Mouse (Mus musculus) limb, embryonic 12.5 days (tissue): ENCODE measurements around the gene Nr1h5. TPM values are rescaled to one million over a fixed set of nuclear protein-coding genes. Genes with fewer than 3 reads are reported as not detected.

Source experiments
- ATAC-seq: fragments of 200-750 bp; cut with Nextera tagmentation; 2 replicates; pipeline ENCODE4 v1.8.0; 2017; ENCODE audit warnings: low read depth, moderate TSS enrichment; ENCODE audit not compliant: insufficient number of reproducible peaks, insufficient read depth, low FRiP score, low TSS enrichment
- H3K27ac ChIP-seq: fragments of 300-500 bp; sonication (generic); 2 replicates; pipeline ENCODE4 v1.5.1; 2016; ENCODE audit warnings: mild to moderate bottlenecking, moderate library complexity
- H3K27me3 ChIP-seq: fragments of 300-500 bp; sonication (generic); 2 replicates; pipeline ENCODE4 v1.6.1; 2016; ENCODE audit warnings: mild to moderate bottlenecking, moderate library complexity
- H3K36me3 ChIP-seq: fragments of 300-500 bp; sonication (generic); 2 replicates; pipeline ENCODE4 v1.6.1; 2016; ENCODE audit warnings: mild to moderate bottlenecking, moderate library complexity
- H3K4me1 ChIP-seq: fragments of 300-500 bp; sonication (generic); replicated peaks from 2 replicates; pipeline ENCODE4 v1.6.1; 2016
- H3K4me2 ChIP-seq: fragments of 300-500 bp; sonication (generic); 2 replicates; pipeline ENCODE4 v1.6.1; 2016; ENCODE audit warnings: mild to moderate bottlenecking, moderate library complexity
- H3K4me3 ChIP-seq: fragments of 300-500 bp; sonication (generic); replicated peaks from 2 replicates; pipeline ENCODE4 v1.5.1; 2016; ENCODE audit warnings: mild to moderate bottlenecking
- H3K9ac ChIP-seq: fragments of 300-500 bp; sonication (generic); replicated peaks from 2 replicates; pipeline ENCODE4 v1.6.1; 2016; ENCODE audit warnings: mild to moderate bottlenecking, moderate library complexity
- H3K9me3 ChIP-seq: fragments of 300-500 bp; sonication (generic); 2 replicates; pipeline ENCODE4 v1.6.1; 2016; ENCODE audit warnings: mild to moderate bottlenecking, moderate library complexity
- WGBS: fragments of 180-500 bp; shearing (Covaris S2); methylation state at CpG from one replicate; pipeline ENCODE4 v1.1.7; 2016; 5-methylcytosine and 5-hydroxymethylcytosine counted together
- polyA plus RNA-seq: library from polyadenylated mRNA; unstranded; fragments of >200 nt; fragmentation: Nextera tagmentation; extraction: Ambion mirVana; gene quantifications from 2 replicates; pipeline ENCODE4 v1.2.1, GENCODE M21; 2016

Gene Nr1h5
- 0.06 and 0.10 TPM in 2 replicates for polyA plus RNA-seq

DNA sequence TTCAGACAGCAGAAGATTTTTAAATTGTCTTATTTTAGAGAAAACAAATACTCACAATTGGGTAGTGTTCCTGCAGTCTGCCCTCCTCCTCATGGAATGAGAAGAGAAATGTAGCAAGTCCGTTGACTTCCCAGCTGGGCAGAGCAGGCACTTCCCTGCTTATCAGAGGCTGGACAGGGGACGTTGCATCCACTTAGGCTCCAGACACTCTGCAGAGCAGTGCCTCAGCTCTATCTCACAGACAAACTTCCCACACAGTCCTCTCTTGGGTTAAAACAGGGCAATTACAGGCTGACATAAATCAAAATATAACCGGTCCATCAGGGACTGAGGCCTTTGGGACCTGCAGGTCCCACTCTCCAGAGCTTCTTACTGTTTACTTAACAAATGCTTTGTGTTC lies at the start of gene Nr1h5:
Nr1h5 (minus strand) TSS at position 101 of the 400 bp plus-strand sequence.
- H3K27me3 ChIP-seq, result no peaks in the 10 kb centered on the region
- no peak for ATAC-seq
- 17% methylated on average over 3 of the region's 3 CpGs for WGBS
- no peak within 1 kb of the TSS for H3K4me2 ChIP-seq
- H3K36me3 ChIP-seq, result no peaks in the 10 kb centered on the region
- H3K27ac ChIP-seq, result no peak within 1 kb of the TSS
- no peaks in the 10 kb centered on the region for H3K4me1 ChIP-seq
- no peaks in the 10 kb centered on the region for H3K9me3 ChIP-seq
- no peak within 1 kb of the TSS for H3K4me3 ChIP-seq
- H3K9ac ChIP-seq, result no peak within 1 kb of the TSS

DNA sequence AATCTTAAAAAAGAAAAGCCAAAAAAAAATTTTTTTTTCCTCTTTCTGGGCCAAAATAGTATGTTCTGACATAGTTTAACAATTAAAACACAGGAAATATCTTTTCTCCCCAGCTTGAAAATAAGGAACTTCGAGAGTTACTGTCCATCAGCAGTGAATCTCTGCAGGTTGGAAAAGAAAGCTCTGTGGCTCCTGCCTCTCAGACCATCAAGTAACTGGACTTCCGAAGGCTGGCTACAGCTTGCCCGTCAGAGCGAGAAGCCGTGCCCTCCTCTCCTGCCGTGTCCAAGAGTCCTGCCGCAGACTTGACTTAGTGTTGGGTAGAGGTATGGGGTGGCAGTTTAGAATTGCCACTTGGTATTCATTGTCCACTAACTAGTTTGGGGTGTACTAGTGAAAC lies 37.7 kb upstream of the Nr1h5 start:
- H3K36me3 ChIP-seq, result peaks cover 67% of the 10 kb centered on the region
- H3K27me3 ChIP-seq, result no peaks in the 10 kb centered on the region
- H3K4me2 ChIP-seq, result no peak overlapping the region
- ATAC-seq, result no peak
- H3K4me3 ChIP-seq, result no peak overlapping the region
- no peak overlapping the region for H3K27ac ChIP-seq
- H3K4me1 ChIP-seq, result peaks cover 9% of the 10 kb centered on the region
- H3K9me3 ChIP-seq, result 0 out of 2 replicates have a peak, but pooled peaks cover 4% of the 10 kb centered on the region
- H3K9ac ChIP-seq, result no peak overlapping the region
- 97% methylated on average over 7 of the region's 7 CpGs for WGBS

DNA sequence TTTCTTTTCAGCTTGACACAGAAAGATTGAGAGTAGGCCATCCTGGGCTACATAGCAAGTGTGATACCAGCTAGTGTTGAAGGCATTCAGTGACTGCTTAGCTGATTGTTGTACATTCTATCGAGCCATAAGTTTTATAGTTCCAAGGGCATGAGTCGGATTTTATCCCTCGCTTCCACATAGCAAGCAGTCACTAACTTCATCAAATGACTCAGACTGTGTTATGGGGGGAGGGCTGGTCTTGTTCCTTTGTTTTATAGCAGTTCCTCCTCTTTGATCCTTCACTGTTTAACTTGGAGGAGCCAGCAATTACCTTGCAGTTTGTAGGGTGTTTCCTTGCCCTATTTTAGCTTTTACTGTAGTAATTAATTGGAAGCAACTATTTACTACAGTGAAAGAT lies 33.7 kb upstream of the Nr1h5 start:
- Histone ChIP-seq H3K4me3 (no peak overlapping the region), H3K4me1 (peaks cover 14% of the 10 kb centered on the region), H3K9ac (no peak overlapping the region), H3K27me3 (no peaks in the 10 kb centered on the region; the same call in 1 of the 2 replicates), H3K4me2 (no peak overlapping the region), H3K9me3 (0 out of 2 replicates have a peak, but pooled peaks cover 4% of the 10 kb centered on the region), H3K27ac (no peak overlapping the region), H3K36me3 (peaks cover 44% of the 10 kb centered on the region)
- no peak for ATAC-seq
- WGBS, result 62% methylated on average over 3 of the region's 3 CpGs

DNA sequence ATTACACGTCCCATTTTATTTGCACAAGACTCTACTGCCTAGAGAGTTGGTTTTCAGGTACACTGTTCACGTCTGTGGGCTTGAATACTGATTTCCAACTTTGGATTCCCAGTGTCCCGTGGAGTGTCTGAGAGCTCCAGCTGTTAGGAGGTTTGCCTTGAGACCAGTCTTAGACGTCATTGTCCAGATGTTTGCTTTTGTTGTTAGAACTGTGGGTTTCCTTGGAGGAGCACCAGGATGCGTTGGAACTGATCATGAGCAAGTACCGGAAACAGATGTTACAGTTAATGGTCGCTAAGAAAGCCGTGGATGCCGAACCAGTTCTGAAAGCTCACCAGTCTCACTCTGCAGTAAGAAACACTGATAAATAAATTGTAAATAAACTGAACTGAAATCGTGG lies 33.1 kb upstream of the Nr1h5 start:
- WGBS, result 67% methylated on average over 10 of the region's 10 CpGs
- no peak for ATAC-seq
- Histone ChIP-seq H3K9me3 (0 out of 2 replicates have a peak, but pooled peaks cover 4% of the 10 kb centered on the region), H3K4me1 (peaks cover 14% of the 10 kb centered on the region), H3K9ac (no peak overlapping the region), H3K36me3 (peaks cover 38% of the 10 kb centered on the region), H3K4me3 (no peak overlapping the region), H3K4me2 (no peak overlapping the region), H3K27me3 (no peaks in the 10 kb centered on the region; the same call in 1 of the 2 replicates), H3K27ac (no peak overlapping the region)

GRCm38 (mm10) chr3:102995605-102996321 lies 31.8 kb upstream of the Nr1h5 start, which contains the start of gene Sike1:
TSS of gene Sike1 (plus strand) at chr3:102995708.
- Histone ChIP-seq H3K4me2 (peak within 1 kb of the TSS; percentile 68), H3K36me3 (peaks cover 28% of the 10 kb centered on the region), H3K9me3 (0 out of 2 replicates have a peak, but pooled peaks cover 4% of the 10 kb centered on the region), H3K4me1 (peaks cover 14% of the 10 kb centered on the region), H3K4me3 (peak within 1 kb of the TSS; percentile 76), H3K9ac (peak within 1 kb of the TSS; percentile 87), H3K27ac (peak within 1 kb of the TSS; percentile 90), H3K27me3 (no peaks in the 10 kb centered on the region; the same call in 1 of the 2 replicates)
- peak; percentile 96 for ATAC-seq
- WGBS, result under 1% methylated on average over 60 of the region's 60 CpGs

- H3K27me3 ChIP-seq, result no peaks in the 10 kb centered on the region; the same call in 1 of the 2 replicates
- peaks cover 14% of the 10 kb centered on the region for H3K4me1 ChIP-seq
- ATAC-seq, result peak; percentile 20; the same call in 1 of the 2 replicates
- 0 out of 2 replicates have a peak, but pooled peaks cover under 1% of the 10 kb centered on the region for H3K9me3 ChIP-seq
- peak overlapping the region; percentile 90; the same call in 1 of the 2 replicates for H3K27ac ChIP-seq
- peaks cover 22% of the 10 kb centered on the region for H3K36me3 ChIP-seq
- H3K9ac ChIP-seq, result no peak overlapping the region
- H3K4me2 ChIP-seq, result peak overlapping the region; percentile 68
- H3K4me3 ChIP-seq, result peak overlapping the region; percentile 76
- WGBS, result 53% methylated on average over 7 of the region's 7 CpGs
Observed at GRCm38 (mm10) chr3:102995233-102995604, 31.3 kb upstream of the Nr1h5 start.

DNA sequence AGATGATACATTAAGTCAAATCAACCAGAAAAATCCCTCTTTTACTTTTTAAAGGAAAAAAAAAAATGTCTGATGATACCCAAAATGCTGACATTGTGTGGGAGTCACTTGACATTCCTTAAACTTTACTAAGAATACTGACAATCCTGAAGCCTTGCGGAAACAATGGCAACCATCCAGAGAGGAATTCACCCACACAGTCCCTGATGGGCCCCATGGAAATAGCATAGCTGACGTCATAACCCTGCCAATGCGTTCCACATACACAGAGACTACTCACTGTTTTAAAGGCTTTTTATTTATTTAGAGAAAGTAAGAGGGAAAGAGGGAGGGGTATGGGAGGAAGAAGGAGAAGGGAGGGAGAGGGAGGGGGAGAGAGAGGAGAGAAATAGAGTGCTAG lies 29.0 kb upstream of the Nr1h5 start:
- no peak overlapping the region for H3K9ac ChIP-seq
- 65% methylated on average over 3 of the region's 3 CpGs for WGBS
- ATAC-seq, result no peak
- H3K27ac ChIP-seq, result no peak overlapping the region
- H3K4me3 ChIP-seq, result no peak overlapping the region
- no peak overlapping the region for H3K4me2 ChIP-seq
- H3K9me3 ChIP-seq, result no peaks in the 10 kb centered on the region
- H3K27me3 ChIP-seq, result no peaks in the 10 kb centered on the region; the same call in 1 of the 2 replicates
- no peaks in the 10 kb centered on the region for H3K36me3 ChIP-seq
- peaks cover 14% of the 10 kb centered on the region for H3K4me1 ChIP-seq

DNA sequence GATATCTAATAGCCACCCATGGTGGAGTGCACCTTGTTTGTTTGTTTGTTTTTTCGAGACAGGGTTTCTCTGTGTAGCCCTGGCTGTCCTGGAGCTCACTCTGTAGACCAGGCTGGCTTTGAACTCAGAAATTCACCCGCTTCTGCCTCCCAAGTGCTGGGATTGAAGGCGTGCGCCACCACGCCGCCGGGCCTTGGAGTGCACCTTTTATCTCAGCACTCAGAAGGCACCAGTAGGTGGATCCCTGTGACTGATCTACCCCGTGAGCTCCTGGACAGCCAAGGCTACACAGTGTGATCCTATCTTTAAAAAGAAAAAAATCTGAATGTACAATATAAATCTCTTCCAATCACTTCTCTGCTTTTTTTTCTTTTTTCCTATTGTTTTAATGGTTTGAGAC lies 27.1 kb upstream of the Nr1h5 start:
- H3K36me3 ChIP-seq, result no peaks in the 10 kb centered on the region
- 71% methylated on average over 8 of the region's 8 CpGs for WGBS
- no peak overlapping the region for H3K4me2 ChIP-seq
- ATAC-seq, result no peak
- H3K9ac ChIP-seq, result no peak overlapping the region
- no peaks in the 10 kb centered on the region for H3K9me3 ChIP-seq
- H3K27me3 ChIP-seq, result no peaks in the 10 kb centered on the region; the same call in 1 of the 2 replicates
- no peaks in the 10 kb centered on the region for H3K4me1 ChIP-seq
- no peak overlapping the region for H3K4me3 ChIP-seq
- H3K27ac ChIP-seq, result no peak overlapping the region

DNA sequence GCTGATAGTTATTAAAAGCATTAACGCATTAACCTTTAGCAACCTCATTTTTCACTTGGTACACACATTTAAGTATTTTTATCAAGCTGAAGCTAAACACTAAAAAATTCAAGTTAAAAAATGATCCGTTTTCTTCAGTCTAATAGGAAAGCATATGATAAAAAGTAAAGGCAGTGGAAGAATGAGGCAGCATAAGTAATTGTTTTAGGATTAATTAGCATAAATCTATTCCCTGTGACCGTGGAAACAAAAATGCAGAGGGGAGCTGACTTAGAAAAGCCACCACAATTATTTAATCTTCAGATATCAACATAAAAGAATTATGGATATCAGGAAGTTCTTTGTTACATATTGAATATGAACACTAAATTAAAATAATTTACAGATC lies 16.4 kb upstream of the Nr1h5 start:
- H3K4me3 ChIP-seq, result no peak overlapping the region
- no peak for ATAC-seq
- no peak overlapping the region for H3K9ac ChIP-seq
- no peaks in the 10 kb centered on the region for H3K36me3 ChIP-seq
- H3K27me3 ChIP-seq, result no peaks in the 10 kb centered on the region
- 67% methylated on average over 3 of the region's 3 CpGs for WGBS
- H3K27ac ChIP-seq, result no peak overlapping the region
- H3K4me1 ChIP-seq, result no peaks in the 10 kb centered on the region
- no peak overlapping the region for H3K4me2 ChIP-seq
- no peaks in the 10 kb centered on the region for H3K9me3 ChIP-seq

DNA sequence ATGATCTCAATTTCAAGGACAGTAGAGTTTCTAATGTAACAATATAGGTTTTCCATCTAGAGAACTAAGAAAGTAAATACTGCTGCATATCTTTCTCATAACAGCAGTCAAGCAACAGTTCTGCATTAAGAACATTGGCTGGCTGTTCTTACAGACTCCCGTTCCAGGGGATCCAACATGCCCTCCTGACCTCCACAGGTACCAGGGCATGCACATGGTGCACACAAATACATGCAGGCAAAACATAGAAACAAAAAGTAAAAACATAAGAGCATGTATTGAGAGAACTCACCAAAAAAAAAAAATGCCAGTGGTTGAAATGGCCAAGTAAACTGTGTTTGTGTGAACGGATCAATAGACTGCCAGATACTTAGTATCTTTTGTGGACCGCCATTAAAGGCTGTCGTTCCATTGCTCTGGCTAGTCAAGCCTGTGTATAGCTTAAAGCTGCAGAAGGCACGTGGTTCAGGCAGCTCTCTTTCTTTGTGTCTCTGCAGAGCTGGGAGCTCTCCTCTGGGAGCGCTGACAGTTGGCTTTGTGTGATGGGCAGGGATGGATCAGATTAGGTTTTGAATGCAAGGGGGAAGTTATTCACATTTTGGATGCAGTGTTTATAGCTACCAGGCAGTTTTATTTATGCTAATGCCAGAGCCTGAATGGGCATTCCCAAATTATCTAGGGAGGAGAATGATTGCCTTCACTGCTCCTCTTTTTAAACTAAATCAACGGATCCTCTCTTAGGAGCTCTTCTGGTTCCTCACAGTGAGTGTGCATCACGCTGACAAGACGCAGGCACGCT lies 15.8 kb upstream of the Nr1h5 start:
- Histone ChIP-seq H3K4me3 (no peak overlapping the region), H3K36me3 (no peaks in the 10 kb centered on the region), H3K9me3 (no peaks in the 10 kb centered on the region), H3K27ac (no peak overlapping the region), H3K4me2 (no peak overlapping the region), H3K9ac (no peak overlapping the region), H3K4me1 (no peaks in the 10 kb centered on the region), H3K27me3 (no peaks in the 10 kb centered on the region)
- 57% methylated on average over 10 of the region's 10 CpGs for WGBS
- ATAC-seq, result no peak

- 84% methylated on average over 4 of the region's 4 CpGs for WGBS
- Histone ChIP-seq H3K27ac (no peak overlapping the region), H3K36me3 (no peaks in the 10 kb centered on the region), H3K9ac (no peak overlapping the region), H3K27me3 (no peaks in the 10 kb centered on the region), H3K9me3 (no peaks in the 10 kb centered on the region), H3K4me2 (no peak overlapping the region), H3K4me1 (no peaks in the 10 kb centered on the region), H3K4me3 (no peak overlapping the region)
- ATAC-seq, result no peak
Observed at GRCm38 (mm10) chr3:102976906-102977305, 13.0 kb upstream of the Nr1h5 start.
